Mouse (Mus musculus) CH12.LX (cell line): Measurements from ENCODE around the gene Rnf225. TPM values are rescaled to one million over a fixed set of nuclear protein-coding genes. Genes with fewer than 3 reads are reported as not detected.
"Not testable (repeated sequence)": the region's sequence is repeated elsewhere in the genome, so short reads cannot be mapped to it uniquely, and the experiment has no call there.

Experiments
- DNase-seq: peaks from one replicate; pipeline ENCODE4 v3.0.0-alpha.2; 2013; ENCODE audit errors: extremely low read depth
- H3K27ac ChIP-seq: 2 replicates; pipeline ENCODE4 v1.5.1; 2012; ENCODE audit warnings: low read depth, mild to moderate bottlenecking, control low read depth, moderate library complexity; ENCODE audit not compliant: insufficient read depth
- H3K27me3 ChIP-seq: replicated peaks from 2 replicates; pipeline ENCODE3; 2012; ENCODE audit warnings: inconsistent platforms
- H3K36me3 ChIP-seq, 2 experiments: replicated peaks in 1 of 2; 2 replicates each; pipeline versions ENCODE3 to v1.6.1; 2012; ENCODE audit warnings: inconsistent platforms in 1 of 2, low read length in 1 of 2, mild to moderate bottlenecking in 1 of 2, mixed read lengths in 1 of 2, moderate library complexity in 1 of 2; ENCODE audit not compliant: control insufficient read depth in 1 of 2, insufficient read depth in 1 of 2
- H3K4me1 ChIP-seq, 2 experiments: 2 replicates each; pipeline ENCODE4 v1.6.1; 2012; ENCODE audit warnings: inconsistent platforms in 1 of 2, moderate library complexity in 1 of 2; ENCODE audit not compliant: insufficient read depth in 2 of 2, control insufficient read depth in 1 of 2
- H3K4me2 ChIP-seq: 2 replicates; pipeline ENCODE4 v1.6.1; 2012; ENCODE audit warnings: low read depth, mild to moderate bottlenecking, control low read depth; ENCODE audit not compliant: poor library complexity, insufficient read depth, severe bottlenecking
- H3K4me3 ChIP-seq, 3 experiments: fragments of 150-350 bp in 1 of 3; sonication (generic) in 1 of 3; replicated peaks in 1 of 3; 2 replicates each; pipeline versions ENCODE3 to v1.5.1; 2011 to 2012; ENCODE audit warnings: low read depth in 2 of 3, low read length in 2 of 3, mild to moderate bottlenecking in 2 of 3, moderate library complexity in 2 of 3, control low read depth in 1 of 3, improper control_type of control experiment in 1 of 3, inconsistent platforms in 1 of 3, mixed read lengths in 1 of 3; ENCODE audit not compliant: poor library complexity in 1 of 3
- H3K79me2 ChIP-seq: replicated peaks from 2 replicates; pipeline ENCODE4 v1.6.1; 2012; ENCODE audit warnings: mild to moderate bottlenecking, moderate library complexity; ENCODE audit not compliant: control insufficient read depth, poor library complexity, insufficient read depth, severe bottlenecking; ENCODE audit errors: extremely low read depth
- H3K9ac ChIP-seq: 2 replicates; pipeline ENCODE4 v1.6.1; 2012; ENCODE audit warnings: low read depth, mild to moderate bottlenecking, control low read depth, moderate library complexity; ENCODE audit not compliant: insufficient read depth
- H3K9me3 ChIP-seq: replicated peaks from 2 replicates; pipeline ENCODE3; 2012; ENCODE audit warnings: low read length, inconsistent platforms, mixed read lengths
- BHLHE40 ChIP-seq: IDR thresholded peaks from 2 replicates; pipeline ENCODE4 v1.6.1; 2011; ENCODE audit warnings: mild to moderate bottlenecking, low read depth, low read length, improper control_type of control experiment
- CHD1 ChIP-seq: IDR thresholded peaks from 2 replicates; pipeline ENCODE4 v1.6.1; 2012; ENCODE audit warnings: low read depth, low read length, improper control_type of control experiment, inconsistent platforms
- CHD2 ChIP-seq: IDR thresholded peaks from 2 replicates; pipeline ENCODE4 v1.6.1; 2011; ENCODE audit warnings: low read length, improper control_type of control experiment
- CTCF ChIP-seq, 2 experiments: IDR thresholded peaks in 1 of 2; conservative IDR thresholded peaks in 1 of 2; 2 replicates each; pipeline ENCODE4 v1.5.1; 2011 to 2012; ENCODE audit warnings: low read depth in 2 of 2, low read length in 2 of 2, improper control_type of control experiment in 1 of 2, inconsistent platforms in 1 of 2, mild to moderate bottlenecking in 1 of 2, moderate library complexity in 1 of 2
- E2F4 ChIP-seq: IDR thresholded peaks from 2 replicates; pipeline ENCODE4 v1.6.1; 2011; ENCODE audit warnings: low read depth, low read length, improper control_type of control experiment; ENCODE audit not compliant: insufficient replicate concordance
- ELF1 ChIP-seq: IDR thresholded peaks from 2 replicates; pipeline ENCODE4 v1.6.1; 2014; ENCODE audit warnings: low read depth, mild to moderate bottlenecking, inconsistent platforms, low read length, improper control_type of control experiment
- HCFC1 ChIP-seq: IDR thresholded peaks from 2 replicates; pipeline ENCODE4 v1.6.1; 2012; ENCODE audit warnings: low read depth, mild to moderate bottlenecking, inconsistent platforms, low read length, improper control_type of control experiment
- IRF4 ChIP-seq: IDR thresholded peaks from 2 replicates; pipeline ENCODE4 v1.6.1; 2014; ENCODE audit warnings: low read depth, mild to moderate bottlenecking, inconsistent platforms, low read length, improper control_type of control experiment
- KAT2A ChIP-seq: IDR thresholded peaks from 2 replicates; pipeline ENCODE4 v1.6.1; 2012; ENCODE audit warnings: low read length, improper control_type of control experiment, inconsistent platforms; ENCODE audit not compliant: insufficient replicate concordance
- MYC ChIP-seq: IDR thresholded peaks from 2 replicates; pipeline ENCODE4 v1.6.1; 2011; ENCODE audit warnings: low read depth, mild to moderate bottlenecking, improper control_type of control experiment, low read length
- NELFE ChIP-seq: IDR thresholded peaks from 2 replicates; pipeline ENCODE4 v1.6.1; 2011; ENCODE audit warnings: low read depth, low read length, improper control_type of control experiment
- POLR2A ChIP-seq: IDR thresholded peaks from 2 replicates; pipeline ENCODE4 v1.6.1; 2011; ENCODE audit warnings: low read depth, mild to moderate bottlenecking, improper control_type of control experiment, low read length
- POLR2AphosphoS2 ChIP-seq: IDR thresholded peaks from 2 replicates; pipeline ENCODE4 v1.6.1; 2011; ENCODE audit warnings: low read depth, low read length, improper control_type of control experiment
- RAD21 ChIP-seq: IDR thresholded peaks from 2 replicates; pipeline ENCODE4 v1.6.1; 2011; ENCODE audit warnings: low read depth, mild to moderate bottlenecking, low read length, improper control_type of control experiment, moderate library complexity
- RCOR1 ChIP-seq: conservative IDR thresholded peaks from 2 replicates; pipeline ENCODE4 v1.6.1; 2012; ENCODE audit warnings: low read depth, mild to moderate bottlenecking, inconsistent platforms, low read length, improper control_type of control experiment
- SIN3A ChIP-seq: IDR thresholded peaks from 2 replicates; pipeline ENCODE4 v1.6.1; 2012; ENCODE audit warnings: low read length, improper control_type of control experiment, inconsistent platforms
- SMC3 ChIP-seq: IDR thresholded peaks from 2 replicates; pipeline ENCODE4 v1.6.1; 2011; ENCODE audit warnings: low read depth, low read length, improper control_type of control experiment
- TBP ChIP-seq: conservative IDR thresholded peaks from 2 replicates; pipeline ENCODE4 v1.6.1; 2011; ENCODE audit warnings: low read depth, low read length, improper control_type of control experiment
- TCF12 ChIP-seq: IDR thresholded peaks from 2 replicates; pipeline ENCODE4 v1.6.1; 2014; ENCODE audit warnings: low read depth, mild to moderate bottlenecking, inconsistent platforms, low read length, improper control_type of control experiment
- USF1 ChIP-seq: IDR thresholded peaks from 2 replicates; pipeline ENCODE4 v1.6.1; 2014; ENCODE audit warnings: low read depth, mild to moderate bottlenecking, inconsistent platforms, low read length, improper control_type of control experiment
- USF2 ChIP-seq: conservative IDR thresholded peaks from 2 replicates; pipeline ENCODE4 v1.6.1; 2011; ENCODE audit warnings: low read depth, low read length, improper control_type of control experiment
- ZC3H11A ChIP-seq: IDR thresholded peaks from 2 replicates; pipeline ENCODE4 v1.6.1; 2012; ENCODE audit warnings: low read depth, mild to moderate bottlenecking, inconsistent platforms, low read length, improper control_type of control experiment
- ZKSCAN1 ChIP-seq: IDR thresholded peaks from 2 replicates; pipeline ENCODE4 v1.6.1; 2012; ENCODE audit warnings: low read depth, inconsistent platforms, low read length, improper control_type of control experiment, borderline replicate concordance
- ZMIZ1 ChIP-seq: IDR thresholded peaks from 2 replicates; pipeline ENCODE4 v1.6.1; 2012; ENCODE audit warnings: low read depth, mild to moderate bottlenecking, inconsistent platforms, low read length, improper control_type of control experiment
- dilution Hi-C: fragments of 300-500 bp; cut with MboI; formaldehyde crosslinking; loops from 2 replicates; pipeline ENCODE4 v1.14.3; 2020; ENCODE audit warnings: low sequenced_read_pairs; ENCODE audit not compliant: extremely low pct_unique_long_range_greater_than_20kb, extremely low pct_ligation_motif_present
- in situ Hi-C: fragments of 300-500 bp; cut with MboI; formaldehyde crosslinking; loops from 3 replicates; pipeline ENCODE4 v1.14.3; 2019; ENCODE audit warnings: low sequenced_read_pairs, low pct_ligation_motif_present, low pct_unique_long_range_greater_than_20kb, mixed read lengths
- polyA plus RNA-seq: library from polyadenylated mRNA; unstranded; fragments of >175 nt; gene quantifications from 2 replicates; pipeline ENCODE4 v1.2.1, GENCODE M21; 2012; ENCODE audit warnings: low read depth; ENCODE audit not compliant: insufficient read length
- total RNA-seq, 2 experiments: library from RNA; depleted of rRNA; stranded (reverse); fragments of 300-350 nt in 1 of 2; fragments of >200 nt in 1 of 2; gene quantifications; 2 replicates each; pipeline ENCODE4 v1.2.3; 2012 to 2014

Gene Rnf225
- total and polyA plus RNA-seq, 3 experiments: 0.89 to 4.0 (median 1.1) TPM

GRCm38 (mm10) chr7:12913556-12913955, 13.7 kb upstream of the Rnf225 start:
- Histone ChIP-seq H3K27me3 (no peaks in the 10 kb centered on the region), H3K9ac (no peak overlapping the region), H3K4me3 (no peak overlapping the region), H3K9me3 (no peaks in the 10 kb centered on the region), H3K27ac (no peak overlapping the region), H3K4me1 (no peaks in the 10 kb centered on the region), H3K4me2 (no peak overlapping the region), H3K79me2 (no peaks in the 10 kb centered on the region), H3K36me3 (peaks cover 1 to 20% of the 10 kb centered on the region in 2 experiments)
- TF ChIP-seq SIN3A (no peak), TBP (no peak), MYC (no peak), USF1 (no peak), ELF1 (no peak), IRF4 (no peak), SMC3 (peak; percentile 70), RAD21 (peak; percentile 47), ZKSCAN1 (no peak), CTCF (conservative IDR thresholded peaks at IDR 0.05 in 1 of 2, IDR thresholded peaks at IDR 0.05 in 1 of 2; ENCODE audit: low read depth in 2 of 2, low read length in 2 of 2) (peak; percentile 17 to 69), USF2 (no peak)
- dilution Hi-C loops (no loop called here), in situ Hi-C loops (no loop called here)
- DNase-seq: no peak

GRCm38 (mm10) chr7:12920495-12920894, 6.7 kb upstream of the Rnf225 start:
- Histone ChIP-seq H3K4me2 (peak overlapping the region; percentile 33; the same call in 1 of the 2 replicates), H3K36me3 (peaks cover 23 to 30% of the 10 kb centered on the region in 2 experiments), H3K4me3 (peak overlapping the region in 1 of 3 experiments; percentile 13), H3K79me2 (peaks cover 23% of the 10 kb centered on the region), H3K4me1 (peaks cover 5 to 27% of the 10 kb centered on the region in 2 experiments)
- in situ Hi-C loops: loop anchor here (10.0 kb wide), 2 partner anchors 64 to 124 kb away; no protein-coding TSS in a partner anchor
- dilution Hi-C loops, H3K9ac ChIP-seq, DNase-seq, H3K27me3 ChIP-seq, H3K9me3 ChIP-seq, H3K27ac ChIP-seq: not testable (repeated sequence)

GRCm38 (mm10) chr7:12921318-12921704, 5.9 kb upstream of the Rnf225 start:
- in situ Hi-C loops: loop anchor here (10.0 kb wide), 2 partner anchors 63 to 123 kb away; no protein-coding TSS in a partner anchor
- Histone ChIP-seq H3K79me2 (peaks cover 23% of the 10 kb centered on the region), H3K36me3 (peaks cover 31 to 39% of the 10 kb centered on the region in 2 experiments), H3K27me3 (no peaks in the 10 kb centered on the region), H3K4me3 (peak overlapping the region; percentile 63 to 94 (median 78)), H3K4me2 (peak overlapping the region; percentile 33), H3K9me3 (no peaks in the 10 kb centered on the region), H3K4me1 (peaks cover 5 to 27% of the 10 kb centered on the region in 2 experiments), H3K27ac (peak overlapping the region; percentile 58; the same call in 1 of the 2 replicates), H3K9ac (peak overlapping the region; percentile 93)
- TF ChIP-seq E2F4 (no peak), KAT2A (no peak), TCF12 (no peak), SMC3 (no peak), POLR2A (no peak; the same call in 1 of the 2 replicates), BHLHE40 (no peak), MYC (no peak), NELFE (no peak), ELF1 (no peak), HCFC1 (no peak), CHD1 (no peak), USF1 (no peak), POLR2AphosphoS2 (no peak), ZMIZ1 (no peak; the same call in 1 of the 2 replicates), USF2 (no peak), ZC3H11A (no peak), CHD2 (no peak), RCOR1 (no peak)
- no peak for DNase-seq
- dilution Hi-C loops: no loop called here
